Mouse (Mus musculus) intestine, postnatal 0 days (tissue): Measurements from ENCODE around the gene Abcb8. TPM values are rescaled to one million over a fixed set of nuclear protein-coding genes. Genes with fewer than 3 reads are reported as not detected.

ENCODE experiments used
- ATAC-seq: fragments of 200-750 bp; cut with Nextera tagmentation; 2 replicates; pipeline ENCODE4 v1.8.0; 2017; ENCODE audit warnings: mild to moderate bottlenecking, moderate TSS enrichment, moderate library complexity
- H3K27ac ChIP-seq: fragments of 300-500 bp; sonication (generic); 2 replicates; pipeline ENCODE4 v1.5.1; 2014; ENCODE audit warnings: mild to moderate bottlenecking, low read depth, low read length, moderate library complexity
- H3K27me3 ChIP-seq: fragments of 300-500 bp; sonication (generic); replicated peaks from 2 replicates; pipeline ENCODE4 v1.6.1; 2014; ENCODE audit warnings: low read length, mixed read lengths; ENCODE audit not compliant: control insufficient read depth, insufficient read depth
- H3K36me3 ChIP-seq: fragments of 300-500 bp; sonication (generic); 2 replicates; pipeline ENCODE4 v1.6.1; 2014; ENCODE audit warnings: mild to moderate bottlenecking, moderate library complexity; ENCODE audit not compliant: control insufficient read depth, insufficient read depth
- H3K4me1 ChIP-seq: fragments of 300-500 bp; sonication (generic); replicated peaks from 2 replicates; pipeline ENCODE4 v1.6.1; 2014; ENCODE audit warnings: antibody characterized with exemption, low read length, mixed read lengths; ENCODE audit not compliant: control insufficient read depth, insufficient read depth
- H3K4me2 ChIP-seq: fragments of 300-500 bp; sonication (generic); replicated peaks from 2 replicates; pipeline ENCODE4 v1.6.1; 2014; ENCODE audit warnings: low read depth, mild to moderate bottlenecking, moderate library complexity
- H3K4me3 ChIP-seq: fragments of 300-500 bp; sonication (generic); 2 replicates; pipeline ENCODE4 v1.5.1; 2014; ENCODE audit warnings: low read depth, low read length
- H3K9ac ChIP-seq: fragments of 300-500 bp; sonication (generic); 2 replicates; pipeline ENCODE4 v1.6.1; 2014; ENCODE audit warnings: mild to moderate bottlenecking, low read depth, low read length
- H3K9me3 ChIP-seq: fragments of 300-500 bp; sonication (generic); 2 replicates; pipeline ENCODE4 v1.6.1; 2016; ENCODE audit warnings: mixed run types; ENCODE audit not compliant: control insufficient read depth
- CTCF ChIP-seq: sonication (generic); IDR thresholded peaks from 2 replicates; pipeline ENCODE4 v1.5.1; 2016; ENCODE audit warnings: low read depth, mild to moderate bottlenecking, control low read depth, antibody characterized with exemption, moderate library complexity
- WGBS: fragments of 180-500 bp; shearing (Covaris S2); extraction: QIAGEN DNeasy Blood & Tissue Kit; methylation state at CpG from one replicate; pipeline ENCODE4 v1.1.7; 2014; 5-methylcytosine and 5-hydroxymethylcytosine counted together
- polyA plus RNA-seq: library from polyadenylated mRNA; unstranded; fragments of >200 nt; fragmentation: Nextera tagmentation; extraction: Ambion mirVana; gene quantifications from 2 replicates; pipeline ENCODE4 v1.2.1, GENCODE M21; 2015

Abcb8 gene
- polyA plus RNA-seq, 1 experiment from 2014 or later, result 40.4 TPM

GRCm38 (mm10) chr5:24388246-24388915, 5.1 kb upstream of the Abcb8 start:
- TF ChIP-seq CTCF, result no peak; the same call in 1 of the 2 replicates
- 0 out of 2 replicates have a peak, but pooled peaks cover 5% of the 10 kb centered on the region for H3K27me3 ChIP-seq
- no peak for ATAC-seq
- H3K36me3 ChIP-seq, result no peaks in the 10 kb centered on the region
- H3K4me1 ChIP-seq, result peaks cover 14% of the 10 kb centered on the region
- H3K9ac ChIP-seq, result 0 out of 2 replicates have a peak overlapping the region, but pooled peaks have one; percentile 31
- WGBS, result 33% methylated on average over 26 of the region's 26 CpGs
- H3K27ac ChIP-seq, result no peak overlapping the region
- peak overlapping the region; percentile 78 for H3K4me2 ChIP-seq
- peak overlapping the region; percentile 32 for H3K4me3 ChIP-seq
- no peaks in the 10 kb centered on the region for H3K9me3 ChIP-seq

- H3K4me1 ChIP-seq, result peaks cover 14% of the 10 kb centered on the region
- H3K9ac ChIP-seq, result no peak overlapping the region
- H3K36me3 ChIP-seq, result no peaks in the 10 kb centered on the region
- H3K4me2 ChIP-seq, result no peak overlapping the region
- 0 out of 2 replicates have a peak, but pooled peaks cover 5% of the 10 kb centered on the region for H3K27me3 ChIP-seq
- H3K27ac ChIP-seq, result no peak overlapping the region
- 68% methylated on average over 6 of the region's 7 CpGs for WGBS
- 0 out of 2 replicates have a peak, but pooled peaks have one; percentile 13 for ATAC-seq
- TF ChIP-seq CTCF, result no peak
- H3K9me3 ChIP-seq, result no peaks in the 10 kb centered on the region
- H3K4me3 ChIP-seq, result no peak overlapping the region
Observed at GRCm38 (mm10) chr5:24389011-24389657, 4.3 kb upstream of the Abcb8 start.

GRCm38 (mm10) chr5:24389658-24390020, 3.8 kb upstream of the Abcb8 start:
- TF ChIP-seq CTCF, result no peak
- no peaks in the 10 kb centered on the region for H3K9me3 ChIP-seq

GRCm38 (mm10) chr5:24391864-24392263, 1.6 kb upstream of the Abcb8 start, which contains the start of gene Atg9b:
Gene Atg9b, minus strand, starts transcription at chr5:24392143.
- TF ChIP-seq CTCF, result no peak
- Histone ChIP-seq H3K27ac (peak within 1 kb of the TSS; percentile 23), H3K4me1 (peaks cover 14% of the 10 kb centered on the region), H3K36me3 (no peaks in the 10 kb centered on the region), H3K4me2 (no peak within 1 kb of the TSS), H3K9me3 (no peaks in the 10 kb centered on the region), H3K9ac (no peak within 1 kb of the TSS), H3K27me3 (0 out of 2 replicates have a peak, but pooled peaks cover 5% of the 10 kb centered on the region), H3K4me3 (no peak within 1 kb of the TSS)
- 84% methylated on average over 7 of the region's 7 CpGs for WGBS
- ATAC-seq, result no peak

More at GRCm38 (mm10) chr5:24389658-24390020, 3.8 kb upstream of the Abcb8 start:
- Histone ChIP-seq H3K4me3 (no peak overlapping the region), H3K4me1 (peaks cover 14% of the 10 kb centered on the region), H3K9ac (no peak overlapping the region), H3K36me3 (no peaks in the 10 kb centered on the region), H3K4me2 (no peak overlapping the region), H3K27me3 (0 out of 2 replicates have a peak, but pooled peaks cover 5% of the 10 kb centered on the region), H3K27ac (no peak overlapping the region)
- ATAC-seq, result no peak
- 83% methylated on average over 4 of the region's 4 CpGs for WGBS

- Histone ChIP-seq H3K27ac (peak overlapping the region; percentile 23), H3K9me3 (no peaks in the 10 kb centered on the region), H3K4me1 (peaks cover 8% of the 10 kb centered on the region), H3K9ac (no peak overlapping the region), H3K4me2 (no peak overlapping the region), H3K36me3 (no peaks in the 10 kb centered on the region), H3K27me3 (0 out of 2 replicates have a peak, but pooled peaks cover 3% of the 10 kb centered on the region), H3K4me3 (no peak overlapping the region)
- TF ChIP-seq CTCF, result no peak
- WGBS, result 43% methylated on average over 7 of the region's 7 CpGs
- peak; percentile 29 for ATAC-seq
Observed at GRCm38 (mm10) chr5:24392724-24393123, 739 bp upstream of the Abcb8 start.

- H3K27ac ChIP-seq, result peak overlapping the region; percentile 75
- ATAC-seq, result peak; percentile 93
- peak overlapping the region; percentile 64 for H3K4me2 ChIP-seq
- H3K27me3 ChIP-seq, result no peaks in the 10 kb centered on the region
- no peaks in the 10 kb centered on the region for H3K9me3 ChIP-seq
- peak overlapping the region; percentile 63 for H3K4me3 ChIP-seq
- under 1% methylated on average over 36 of the region's 36 CpGs for WGBS
- H3K9ac ChIP-seq, result peak overlapping the region; percentile 46
- H3K4me1 ChIP-seq, result 0 out of 2 replicates have a peak, but pooled peaks cover 2% of the 10 kb centered on the region
- no peaks in the 10 kb centered on the region for H3K36me3 ChIP-seq
- peak; percentile 89 for TF ChIP-seq CTCF
Observed at GRCm38 (mm10) chr5:24394165-24394894, 867 bp downstream of the Abcb8 start.
